Mouse (Mus musculus): Measurements from ENCODE around the gene Olfr761.
"Not testable (repeated sequence)": the region's sequence is repeated elsewhere in the genome, so short reads cannot be mapped to it uniquely, and the experiment has no call there.

Gene Olfr761

DNA sequence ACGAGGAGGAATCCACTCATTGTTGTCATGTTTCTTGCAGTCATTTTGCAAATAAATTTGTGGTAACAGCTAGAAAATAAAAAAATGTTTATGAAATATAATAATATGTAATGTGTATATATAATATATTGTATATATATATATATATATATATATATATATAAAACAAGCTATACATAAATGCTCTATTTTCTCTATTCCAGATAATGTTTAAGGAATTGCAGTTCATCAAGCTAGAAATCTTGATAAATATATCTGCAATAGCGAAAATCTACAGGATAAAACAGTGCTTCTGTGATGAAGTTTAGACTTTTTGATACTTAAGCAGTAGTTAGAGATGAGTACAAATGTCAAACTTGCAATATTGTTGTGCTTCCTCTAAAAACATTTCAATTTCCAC, at the start of gene Olfr761:
Gene Olfr761 (minus strand): TSS at position 101 of the 400 bp plus-strand sequence.
- no peak for DNase-seq

DNA sequence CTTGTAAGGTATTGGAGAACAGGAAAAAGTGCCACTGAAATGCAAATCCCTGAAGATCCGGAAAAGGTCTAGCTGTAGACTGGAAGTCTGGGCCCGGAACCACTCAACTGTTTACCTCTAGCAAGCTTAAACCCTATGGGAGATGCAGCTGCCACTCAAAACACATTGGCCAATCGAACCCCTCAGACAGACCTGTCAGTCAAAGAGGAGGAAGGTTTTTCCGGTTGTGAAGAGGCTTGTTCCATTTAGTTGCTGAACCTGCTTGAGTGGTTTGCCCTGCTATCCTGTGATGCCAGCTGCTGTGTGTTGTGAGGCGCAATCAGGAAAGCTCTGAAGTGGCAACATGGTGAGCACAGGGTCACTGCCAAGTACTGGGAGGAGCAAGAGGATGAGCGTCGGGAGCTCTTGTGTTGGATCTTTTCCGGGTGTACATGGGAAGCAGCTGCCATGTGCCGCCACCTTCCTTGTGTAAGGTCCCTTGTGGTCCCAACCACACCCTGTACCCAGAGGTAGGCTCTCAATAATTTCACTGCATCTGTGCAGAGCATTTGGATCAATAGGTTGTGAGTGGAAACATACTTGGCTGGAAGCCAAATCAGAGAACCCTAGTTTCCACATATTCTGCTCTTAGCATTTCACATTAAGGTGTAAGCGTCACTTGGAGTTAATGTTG, 42.9 kb upstream of the Olfr761 start:
- DNase-seq = no peak

DNA sequence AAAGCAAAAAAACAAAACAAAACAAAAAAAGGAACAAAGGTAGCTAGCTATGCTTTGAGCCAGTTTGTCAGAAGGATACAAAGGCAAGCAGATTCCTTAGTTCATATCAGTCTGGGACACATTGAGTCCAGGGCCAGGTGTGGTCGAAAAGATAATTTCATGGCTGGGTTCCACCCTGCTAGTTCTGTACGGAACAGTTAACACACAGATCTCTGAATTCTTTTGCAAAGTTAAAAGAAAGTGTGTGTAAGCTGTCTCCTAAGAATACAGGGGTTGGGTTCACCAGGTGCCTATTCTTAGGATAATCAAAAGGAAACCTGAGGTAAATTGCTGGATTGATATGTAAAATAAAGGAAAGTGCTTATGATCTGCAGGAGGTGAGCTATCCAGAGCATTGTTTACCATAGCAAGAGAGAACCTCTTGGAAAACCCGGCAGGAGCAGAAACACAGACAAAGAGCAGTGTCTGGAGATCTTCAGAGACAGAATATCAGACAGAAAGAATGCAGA, 37.6 kb upstream of the Olfr761 start:
- no peak for DNase-seq

DNA sequence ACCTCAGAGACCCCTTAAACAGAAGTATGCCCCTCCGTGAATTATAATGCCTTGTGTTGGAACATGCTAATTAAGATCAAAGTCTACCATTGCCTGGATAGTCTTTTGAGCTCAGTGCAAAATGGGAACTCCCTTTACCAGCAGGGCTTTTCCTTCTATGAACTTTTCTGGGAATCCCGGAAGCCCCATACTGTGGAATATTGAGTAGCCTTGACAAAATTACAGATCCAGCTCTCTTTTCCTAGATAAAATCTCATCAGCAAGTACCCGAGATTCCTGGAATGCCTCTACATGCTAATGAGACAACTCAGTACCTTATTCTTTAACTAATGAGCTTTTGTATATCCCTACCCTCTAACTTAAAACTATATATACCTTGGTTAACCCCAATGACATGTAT, 20.7 kb upstream of the Olfr761 start:
- DNase-seq = no peak

- DNase-seq = no peak
Observed at GRCm38 (mm10) chr17:37920248-37920647, 32.6 kb downstream of the Olfr761 start, which contains the start of gene Olfr128. TSS of gene Olfr128 (plus strand) at chr17:37920548.

- not testable (repeated sequence) for DNase-seq
Observed at GRCm38 (mm10) chr17:37906821-37907220, 46.1 kb downstream of the Olfr761 start.

Measured in right cerebral cortex, postnatal 14 days (tissue).